Mouse (Mus musculus) stomach, embryonic 15.5 days (tissue): Measurements from ENCODE around the gene Chkb. TPM values are rescaled to one million over a fixed set of nuclear protein-coding genes. Genes with fewer than 3 reads are reported as not detected.
A peak's percentile ranks its signal among the peaks of the same experiment; 100 is the strongest.

Experiments used
- ATAC-seq: fragments of 200-750 bp; cut with Nextera tagmentation; 2 replicates; pipeline ENCODE4 v1.8.0; 2017; ENCODE audit warnings: low read depth, moderate number of reproducible peaks, moderate TSS enrichment; ENCODE audit not compliant: insufficient read depth, low FRiP score
- H3K27ac ChIP-seq: fragments of 300-500 bp; sonication (generic); 2 replicates; pipeline ENCODE4 v1.5.1; 2015; ENCODE audit warnings: mild to moderate bottlenecking, inconsistent platforms
- H3K27me3 ChIP-seq: fragments of 300-500 bp; sonication (generic); replicated peaks from 2 replicates; pipeline ENCODE4 v1.6.1; 2015; ENCODE audit warnings: inconsistent platforms
- H3K36me3 ChIP-seq: fragments of 300-500 bp; sonication (generic); 2 replicates; pipeline ENCODE4 v1.6.1; 2015; ENCODE audit warnings: inconsistent platforms
- H3K4me1 ChIP-seq: fragments of 300-500 bp; sonication (generic); 2 replicates; pipeline ENCODE4 v1.6.1; 2015; ENCODE audit warnings: inconsistent platforms
- H3K4me2 ChIP-seq: fragments of 300-500 bp; sonication (generic); 2 replicates; pipeline ENCODE4 v1.6.1; 2015; ENCODE audit warnings: mild to moderate bottlenecking, inconsistent platforms
- H3K4me3 ChIP-seq: fragments of 300-500 bp; sonication (generic); replicated peaks from 2 replicates; pipeline ENCODE4 v1.5.1; 2015; ENCODE audit warnings: inconsistent platforms
- H3K9ac ChIP-seq: fragments of 300-500 bp; sonication (generic); 2 replicates; pipeline ENCODE4 v1.6.1; 2015; ENCODE audit warnings: inconsistent platforms
- H3K9me3 ChIP-seq: fragments of 300-500 bp; sonication (generic); 2 replicates; pipeline ENCODE4 v1.6.1; 2016; ENCODE audit warnings: inconsistent platforms
- WGBS: fragments of 180-500 bp; shearing (Covaris S2); methylation state at CpG from one replicate; pipeline ENCODE4 v1.1.7; 2015; 5-methylcytosine and 5-hydroxymethylcytosine counted together
- polyA plus RNA-seq: library from polyadenylated mRNA; unstranded; fragments of >200 nt; fragmentation: Nextera tagmentation; extraction: Ambion mirVana; gene quantifications from 2 replicates; pipeline ENCODE4 v1.2.1, GENCODE M21; 2015

The Chkb gene
- polyA plus RNA-seq, 1 experiment from 2014 or later, result 51.3 TPM

GRCm38 (mm10) chr15:89468577-89468976, 38.9 kb upstream of the Chkb start:
- no peak for ATAC-seq
- H3K36me3 ChIP-seq, result no peaks in the 10 kb centered on the region
- 29% methylated on average over 2 of the region's 2 CpGs for WGBS
- H3K27me3 ChIP-seq, result no peaks in the 10 kb centered on the region; the same call in 1 of the 2 replicates
- no peak overlapping the region for H3K9ac ChIP-seq
- H3K4me3 ChIP-seq, result no peak overlapping the region
- no peaks in the 10 kb centered on the region for H3K4me1 ChIP-seq
- no peak overlapping the region for H3K27ac ChIP-seq
- no peak overlapping the region for H3K4me2 ChIP-seq
- H3K9me3 ChIP-seq, result no peaks in the 10 kb centered on the region

DNA sequence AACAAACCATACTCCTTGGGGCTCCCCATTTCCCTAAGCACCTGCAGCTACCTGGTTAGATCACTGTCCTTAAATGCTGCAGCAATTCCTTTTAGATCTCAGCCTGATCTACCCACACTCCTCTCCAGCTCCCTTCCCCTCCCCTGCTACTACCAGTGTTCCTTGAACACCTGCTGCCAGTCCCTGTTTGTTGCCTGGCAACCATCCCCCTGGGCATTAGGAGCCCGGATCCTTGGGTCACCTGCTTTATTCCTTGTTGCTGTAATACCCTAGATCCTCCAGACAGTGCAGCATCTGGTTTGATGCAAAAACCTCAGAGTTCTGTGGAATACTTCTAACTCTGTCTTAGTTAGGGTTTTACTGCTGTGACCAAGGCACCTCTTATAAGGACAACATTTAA, 35.3 kb upstream of the Chkb start:
- H3K27me3 ChIP-seq, result no peaks in the 10 kb centered on the region; the same call in 1 of the 2 replicates
- H3K9me3 ChIP-seq, result no peaks in the 10 kb centered on the region
- H3K9ac ChIP-seq, result no peak overlapping the region
- no peaks in the 10 kb centered on the region for H3K36me3 ChIP-seq
- no peak overlapping the region for H3K4me3 ChIP-seq
- H3K27ac ChIP-seq, result no peak overlapping the region
- WGBS, result 14% methylated on average over 1 of the region's 1 CpGs
- no peaks in the 10 kb centered on the region for H3K4me1 ChIP-seq
- H3K4me2 ChIP-seq, result no peak overlapping the region
- ATAC-seq, result no peak

DNA sequence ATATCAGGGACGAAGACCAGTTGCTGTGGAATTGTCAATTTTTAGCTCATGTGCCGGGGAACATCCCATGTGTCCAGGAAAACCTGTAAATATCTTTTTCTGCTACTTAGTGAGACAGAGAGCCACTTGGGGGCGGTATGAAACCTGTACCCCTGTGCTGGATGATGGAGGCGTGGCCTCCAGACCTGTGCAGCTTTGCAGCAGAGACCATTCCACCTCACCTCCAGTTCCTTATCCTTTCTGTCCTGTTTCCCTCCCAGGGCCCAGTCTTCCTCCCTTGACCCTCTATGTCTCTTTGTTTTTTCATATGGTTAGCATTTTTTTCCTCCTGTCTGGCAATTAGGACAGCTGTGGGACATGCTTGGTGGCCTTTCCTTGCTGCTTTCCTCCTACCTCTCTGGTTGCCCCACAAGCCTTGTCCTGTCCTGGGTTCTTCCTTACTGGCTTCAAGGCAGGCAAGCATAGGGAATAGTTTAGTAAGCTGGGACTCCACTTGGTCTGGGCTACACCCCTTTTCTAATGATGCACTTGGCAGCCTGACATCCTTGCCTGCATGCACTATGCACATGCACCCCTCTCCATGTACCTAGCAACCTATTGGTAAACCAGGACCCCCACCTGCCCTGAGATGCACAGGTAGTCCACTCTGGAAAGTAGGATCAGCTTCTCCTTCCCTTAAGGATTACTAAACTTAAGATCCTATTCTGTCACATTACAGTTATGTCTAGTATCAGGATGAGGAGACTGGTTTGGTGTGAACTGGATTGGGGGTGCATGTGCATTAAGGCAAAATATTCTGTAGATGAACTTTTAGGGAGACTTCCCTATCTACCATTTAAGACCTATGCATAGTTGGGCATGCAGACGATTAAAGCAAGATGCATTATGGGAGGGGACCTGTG, 33.9 kb upstream of the Chkb start:
- Histone ChIP-seq H3K27ac (no peak overlapping the region), H3K4me1 (no peaks in the 10 kb centered on the region), H3K9ac (no peak overlapping the region), H3K36me3 (no peaks in the 10 kb centered on the region), H3K9me3 (no peaks in the 10 kb centered on the region), H3K4me2 (no peak overlapping the region), H3K27me3 (no peaks in the 10 kb centered on the region; the same call in 1 of the 2 replicates), H3K4me3 (no peak overlapping the region)
- no peak for ATAC-seq
- WGBS, result 44% methylated on average over 5 of the region's 5 CpGs

- Histone ChIP-seq H3K9me3 (no peaks in the 10 kb centered on the region), H3K27ac (no peak overlapping the region), H3K4me2 (no peak overlapping the region), H3K27me3 (no peaks in the 10 kb centered on the region), H3K4me1 (no peaks in the 10 kb centered on the region), H3K4me3 (no peak overlapping the region), H3K9ac (no peak overlapping the region), H3K36me3 (no peaks in the 10 kb centered on the region)
- WGBS, result 77% methylated on average over 7 of the region's 7 CpGs
- ATAC-seq, result no peak
These were observed 32.5 kb upstream of the Chkb start for GRCm38 (mm10) chr15:89462176-89462575.

- Histone ChIP-seq H3K4me2 (no peak overlapping the region), H3K27ac (no peak overlapping the region), H3K9ac (no peak overlapping the region), H3K9me3 (no peaks in the 10 kb centered on the region), H3K27me3 (no peaks in the 10 kb centered on the region), H3K4me3 (no peak overlapping the region), H3K36me3 (no peaks in the 10 kb centered on the region), H3K4me1 (no peaks in the 10 kb centered on the region)
- 79% methylated on average over 15 of the region's 15 CpGs for WGBS
- ATAC-seq, result no peak
These were observed 31.6 kb upstream of the Chkb start for GRCm38 (mm10) chr15:89461321-89461720.

- Histone ChIP-seq H3K9me3 (no peaks in the 10 kb centered on the region), H3K4me1 (no peaks in the 10 kb centered on the region), H3K4me2 (no peak overlapping the region), H3K27ac (no peak overlapping the region), H3K9ac (no peak overlapping the region), H3K36me3 (no peaks in the 10 kb centered on the region), H3K27me3 (0 out of 2 replicates have a peak, but pooled peaks cover 3% of the 10 kb centered on the region), H3K4me3 (no peak overlapping the region)
- WGBS, result 57% methylated on average over 9 of the region's 10 CpGs
- ATAC-seq, result no peak
These were observed 30.6 kb upstream of the Chkb start for GRCm38 (mm10) chr15:89460298-89460697.

- ATAC-seq, result no peak
- Histone ChIP-seq H3K9ac (no peak overlapping the region), H3K4me1 (no peaks in the 10 kb centered on the region), H3K27ac (no peak overlapping the region), H3K27me3 (0 out of 2 replicates have a peak, but pooled peaks cover 8% of the 10 kb centered on the region), H3K9me3 (no peaks in the 10 kb centered on the region), H3K36me3 (no peaks in the 10 kb centered on the region), H3K4me3 (no peak overlapping the region), H3K4me2 (no peak overlapping the region)
- 83% methylated on average over 7 of the region's 7 CpGs for WGBS
These were observed 30.1 kb upstream of the Chkb start for GRCm38 (mm10) chr15:89459821-89460220.

DNA sequence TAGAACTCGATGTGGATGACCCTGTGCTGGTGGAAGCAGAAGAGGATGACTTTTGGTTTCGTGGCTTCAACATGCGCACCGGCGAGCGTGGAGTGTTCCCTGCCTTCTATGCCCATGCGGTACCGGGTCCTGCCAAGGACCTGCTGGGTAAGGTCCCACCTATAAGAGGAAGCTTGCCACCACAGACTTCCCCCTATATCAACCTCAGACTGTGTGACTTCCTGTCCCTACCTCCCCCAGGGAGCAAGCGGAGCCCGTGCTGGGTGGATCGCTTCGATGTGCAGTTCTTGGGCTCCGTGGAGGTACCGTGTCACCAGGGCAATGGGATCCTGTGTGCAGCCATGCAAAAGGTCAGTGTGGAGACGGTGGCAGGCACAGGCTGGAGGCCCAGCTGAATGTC, 29.2 kb upstream of the Chkb start:
- peaks cover 11% of the 10 kb centered on the region for H3K27me3 ChIP-seq
- H3K4me1 ChIP-seq, result peaks cover 7% of the 10 kb centered on the region
- no peaks in the 10 kb centered on the region for H3K9me3 ChIP-seq
- no peak overlapping the region for H3K27ac ChIP-seq
- no peak overlapping the region for H3K9ac ChIP-seq
- no peak overlapping the region for H3K4me2 ChIP-seq
- no peaks in the 10 kb centered on the region for H3K36me3 ChIP-seq
- no peak overlapping the region for H3K4me3 ChIP-seq
- ATAC-seq, result no peak
- 91% methylated on average over 15 of the region's 15 CpGs for WGBS

- no peak overlapping the region for H3K4me2 ChIP-seq
- no peak overlapping the region for H3K9ac ChIP-seq
- H3K4me1 ChIP-seq, result peaks cover 9% of the 10 kb centered on the region
- H3K27me3 ChIP-seq, result peaks cover 25% of the 10 kb centered on the region
- ATAC-seq, result no peak
- H3K36me3 ChIP-seq, result no peaks in the 10 kb centered on the region
- no peak overlapping the region for H3K27ac ChIP-seq
- WGBS, result 68% methylated on average over 6 of the region's 6 CpGs
- no peak overlapping the region for H3K4me3 ChIP-seq
- H3K9me3 ChIP-seq, result no peaks in the 10 kb centered on the region
These were observed 25.9 kb upstream of the Chkb start for GRCm38 (mm10) chr15:89455642-89456041.

- H3K9ac ChIP-seq, result no peak overlapping the region
- no peaks in the 10 kb centered on the region for H3K36me3 ChIP-seq
- H3K27ac ChIP-seq, result no peak overlapping the region
- peaks cover 9% of the 10 kb centered on the region for H3K4me1 ChIP-seq
- no peak for ATAC-seq
- H3K27me3 ChIP-seq, result peaks cover 25% of the 10 kb centered on the region
- H3K4me3 ChIP-seq, result no peak overlapping the region
- peak overlapping the region; percentile 82; the same call in 1 of the 2 replicates for H3K4me2 ChIP-seq
- H3K9me3 ChIP-seq, result no peaks in the 10 kb centered on the region
- WGBS, result 29% methylated on average over 4 of the region's 6 CpGs
These were observed 25.1 kb upstream of the Chkb start for GRCm38 (mm10) chr15:89454857-89455256.

DNA sequence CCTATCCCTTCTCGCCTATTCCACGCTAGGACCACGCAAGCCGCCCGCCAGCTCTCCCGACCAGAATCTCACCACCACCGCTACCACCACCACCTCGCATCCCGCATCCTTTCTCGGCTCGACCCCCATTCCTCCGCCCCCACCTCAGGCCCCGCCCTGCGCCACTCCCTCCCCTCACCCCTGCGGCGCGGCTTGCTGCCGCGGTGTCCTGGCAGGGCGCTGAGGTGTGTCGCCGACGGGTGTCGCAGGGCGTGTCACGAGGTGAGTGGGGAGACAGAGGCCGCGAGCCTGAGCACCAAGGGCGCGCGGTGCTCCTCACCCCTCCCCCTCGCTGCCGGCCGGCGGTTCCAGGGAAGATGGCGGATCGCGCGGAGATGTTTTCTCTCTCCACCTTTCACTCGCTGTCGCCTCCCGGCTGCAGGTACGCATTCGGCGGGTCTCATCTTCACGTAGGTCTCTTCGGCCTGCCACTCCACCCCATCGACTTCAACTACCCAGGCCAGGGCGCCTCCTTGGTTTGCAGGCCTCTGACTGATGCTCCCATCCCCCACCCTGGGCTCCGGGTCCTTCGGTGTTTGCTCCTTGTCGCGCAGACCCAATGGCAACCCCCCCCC, 24.3 kb upstream of the Chkb start, which contains the start of gene Mapk8ip2:
TSS of gene Mapk8ip2 (plus strand) at position 49 of the 614 bp plus-strand sequence.
- Histone ChIP-seq H3K36me3 (no peaks in the 10 kb centered on the region), H3K4me2 (peak within 1 kb of the TSS; percentile 82), H3K9ac (no peak within 1 kb of the TSS), H3K27ac (no peak within 1 kb of the TSS), H3K4me1 (peaks cover 9% of the 10 kb centered on the region), H3K4me3 (peak within 1 kb of the TSS; percentile 46), H3K27me3 (peaks cover 25% of the 10 kb centered on the region), H3K9me3 (no peaks in the 10 kb centered on the region)
- ATAC-seq, result 0 out of 2 replicates have a peak, but pooled peaks have one; percentile 35
- WGBS, result under 1% methylated on average over 52 of the region's 53 CpGs
